Mouse (Mus musculus) hindbrain, embryonic 16.5 days (tissue): ENCODE measurements around the gene Gm45213. TPM values are rescaled to one million over a fixed set of nuclear protein-coding genes. Genes with fewer than 3 reads are reported as not detected.
A peak's percentile ranks its signal among the peaks of the same experiment; 100 is the strongest.

Source experiments
- ATAC-seq: fragments of 200-750 bp; cut with Nextera tagmentation; 2 replicates; pipeline ENCODE4 v1.8.0; 2017; ENCODE audit warnings: moderate TSS enrichment, moderate library complexity
- H3K27ac ChIP-seq: fragments of 300-500 bp; sonication (generic); 2 replicates; pipeline ENCODE4 v1.5.1; 2014; ENCODE audit warnings: low read depth, mild to moderate bottlenecking, control low read depth, low read length, moderate library complexity
- H3K27me3 ChIP-seq: fragments of 300-500 bp; sonication (generic); replicated peaks from 2 replicates; pipeline ENCODE4 v1.6.1; 2014; ENCODE audit warnings: low read length; ENCODE audit not compliant: control insufficient read depth, insufficient read depth
- H3K36me3 ChIP-seq: fragments of 300-500 bp; sonication (generic); 2 replicates; pipeline ENCODE4 v1.6.1; 2014; ENCODE audit warnings: mild to moderate bottlenecking, low read length, moderate library complexity, mixed read lengths; ENCODE audit not compliant: control insufficient read depth, insufficient read depth
- H3K4me1 ChIP-seq: fragments of 300-500 bp; sonication (generic); 2 replicates; pipeline ENCODE4 v1.6.1; 2014; ENCODE audit warnings: low read depth, low read length; ENCODE audit not compliant: control insufficient read depth, insufficient read depth
- H3K4me2 ChIP-seq: fragments of 300-500 bp; sonication (generic); 2 replicates; pipeline ENCODE4 v1.6.1; 2014; ENCODE audit warnings: mild to moderate bottlenecking, low read length, control low read depth, moderate library complexity
- H3K4me3 ChIP-seq: fragments of 300-500 bp; sonication (generic); 2 replicates; pipeline ENCODE4 v1.5.1; 2014; ENCODE audit warnings: mild to moderate bottlenecking, low read length, control low read depth, moderate library complexity
- H3K9ac ChIP-seq: fragments of 300-500 bp; sonication (generic); 2 replicates; pipeline ENCODE4 v1.6.1; 2014; ENCODE audit warnings: low read depth, mild to moderate bottlenecking, control low read depth, low read length, moderate library complexity
- H3K9me3 ChIP-seq: fragments of 300-500 bp; sonication (generic); 2 replicates; pipeline ENCODE4 v1.6.1; 2014; ENCODE audit warnings: mild to moderate bottlenecking, low read length, moderate library complexity; ENCODE audit not compliant: control insufficient read depth
- WGBS: fragments of 180-500 bp; shearing (Covaris S2); extraction: QIAGEN DNeasy Blood & Tissue Kit; methylation state at CpG from one replicate; pipeline ENCODE4 v1.1.7; 2014; 5-methylcytosine and 5-hydroxymethylcytosine counted together
- polyA plus RNA-seq: library from polyadenylated mRNA; unstranded; fragments of >200 nt; fragmentation: Nextera tagmentation; extraction: Ambion mirVana; gene quantifications from 2 replicates; pipeline ENCODE4 v1.2.1, GENCODE M21; 2015

Gm45213 gene
- polyA plus RNA-seq, result not detected in 2 replicates

DNA sequence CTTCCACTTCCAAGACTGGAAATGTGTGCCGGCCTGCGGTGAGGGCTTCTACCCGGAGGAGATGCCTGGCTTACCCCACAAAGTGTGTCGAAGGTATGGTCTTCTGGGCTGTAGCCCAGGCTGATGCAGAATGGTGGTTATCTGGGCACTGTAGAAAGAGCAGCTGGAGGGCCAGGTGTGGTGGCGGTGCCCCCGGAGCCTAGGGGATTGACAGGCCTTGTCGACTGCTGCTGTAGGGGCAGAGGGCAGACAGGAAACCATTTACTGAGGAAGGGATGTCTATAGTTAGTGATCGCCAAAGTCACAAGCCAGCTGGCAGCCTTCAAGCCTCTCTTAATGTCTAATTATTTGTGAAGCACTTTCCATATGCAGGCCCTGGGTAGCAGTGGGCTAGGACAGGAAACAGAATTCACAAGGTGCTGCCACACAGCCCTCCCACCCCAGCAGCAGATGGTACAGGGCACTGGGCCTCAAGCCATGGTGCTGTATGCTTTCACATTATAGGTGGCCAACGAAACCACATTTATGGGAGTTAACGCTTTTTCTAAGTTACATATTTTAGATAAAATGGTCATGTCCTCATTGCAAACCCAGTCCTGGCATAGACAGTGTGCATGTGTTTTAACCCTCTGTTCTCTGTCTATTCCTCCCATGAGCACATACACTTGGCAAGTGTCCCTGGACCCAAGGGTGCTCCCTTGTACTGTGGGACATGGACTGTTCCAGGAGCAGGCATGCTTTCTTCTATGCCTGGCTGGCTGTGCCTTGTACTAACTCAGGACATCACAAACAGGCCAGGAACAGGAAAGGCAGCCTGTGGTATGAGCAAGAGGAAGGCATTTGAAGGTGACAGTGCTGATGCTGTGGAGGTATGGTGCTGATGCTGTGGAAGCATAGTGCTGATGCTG is at the start of gene Gm45213:
Gm45213 (plus strand) TSS at position 51 of the 908 bp plus-strand sequence.
- no peak within 1 kb of the TSS for H3K27ac ChIP-seq
- H3K4me2 ChIP-seq, result no peak within 1 kb of the TSS
- H3K4me1 ChIP-seq, result peaks cover 26% of the 10 kb centered on the region
- 54% methylated on average over 10 of the region's 10 CpGs for WGBS
- H3K36me3 ChIP-seq, result no peaks in the 10 kb centered on the region
- no peaks in the 10 kb centered on the region for H3K9me3 ChIP-seq
- H3K27me3 ChIP-seq, result no peaks in the 10 kb centered on the region; the same call in 1 of the 2 replicates
- peak; percentile 66 for ATAC-seq
- H3K9ac ChIP-seq, result no peak within 1 kb of the TSS
- H3K4me3 ChIP-seq, result no peak within 1 kb of the TSS

DNA sequence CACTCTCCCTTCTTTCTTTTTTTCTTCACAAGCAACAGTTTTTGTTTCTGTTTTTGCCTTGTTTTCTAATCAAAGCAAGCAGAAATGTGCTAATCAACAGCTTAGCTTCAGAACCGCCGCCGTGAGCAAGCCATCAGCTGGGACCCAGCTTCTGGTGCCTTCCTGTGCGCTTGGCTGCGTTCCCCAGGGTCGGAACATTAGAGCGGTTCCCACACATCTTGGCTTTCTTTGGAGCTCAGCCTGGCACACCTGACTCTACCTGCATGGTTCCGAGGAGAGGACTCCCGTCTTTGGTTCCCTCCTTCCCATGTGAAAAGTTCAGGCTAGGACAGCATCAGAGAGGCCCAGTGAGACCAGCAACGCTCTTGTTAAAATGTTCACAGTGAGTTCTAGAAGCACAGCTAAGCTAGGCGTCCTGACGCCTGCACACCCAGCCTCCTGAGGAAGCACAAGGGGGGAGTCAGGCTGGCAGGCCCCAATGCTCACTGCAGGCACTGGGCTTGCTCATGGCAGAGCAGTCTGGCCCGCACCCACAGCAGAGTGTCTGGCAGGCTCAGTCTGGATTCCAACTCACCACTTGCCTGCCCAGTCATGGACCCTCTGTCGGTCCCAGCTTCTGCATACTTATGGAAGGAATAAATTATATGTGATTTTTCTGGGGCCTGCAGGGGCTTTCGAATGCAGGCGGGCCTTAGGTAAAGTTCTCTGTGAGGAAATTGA is 42.2 kb upstream of the Gm45213 start:
- Histone ChIP-seq H3K4me2 (no peak overlapping the region), H3K9me3 (peaks cover 8% of the 10 kb centered on the region; the same call in 1 of the 2 replicates), H3K4me1 (no peaks in the 10 kb centered on the region), H3K4me3 (no peak overlapping the region), H3K27ac (no peak overlapping the region), H3K9ac (no peak overlapping the region), H3K27me3 (no peaks in the 10 kb centered on the region), H3K36me3 (no peaks in the 10 kb centered on the region)
- no peak for ATAC-seq
- WGBS, result 92% methylated on average over 16 of the region's 16 CpGs

DNA sequence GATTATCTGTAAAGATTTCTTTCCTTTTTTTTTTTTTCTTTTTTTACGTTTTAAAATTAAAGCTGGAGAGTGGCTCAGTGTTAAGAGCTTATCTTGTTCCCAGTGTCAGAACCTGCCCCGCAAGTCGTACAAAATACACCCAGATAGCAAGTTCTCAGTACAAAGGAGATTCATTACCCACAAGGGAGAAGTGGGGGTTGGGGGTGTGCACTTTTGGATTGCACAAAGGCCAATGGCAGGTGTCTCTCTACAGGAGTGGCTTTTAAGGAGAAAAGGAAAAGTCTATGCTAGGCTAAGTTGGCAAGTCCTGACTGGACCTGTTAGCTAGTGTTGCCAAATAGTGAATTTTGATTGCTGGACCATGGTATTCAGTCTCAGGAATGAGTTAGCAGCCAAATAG is 41.6 kb upstream of the Gm45213 start:
- WGBS, result 85% methylated on average over 3 of the region's 3 CpGs

DNA sequence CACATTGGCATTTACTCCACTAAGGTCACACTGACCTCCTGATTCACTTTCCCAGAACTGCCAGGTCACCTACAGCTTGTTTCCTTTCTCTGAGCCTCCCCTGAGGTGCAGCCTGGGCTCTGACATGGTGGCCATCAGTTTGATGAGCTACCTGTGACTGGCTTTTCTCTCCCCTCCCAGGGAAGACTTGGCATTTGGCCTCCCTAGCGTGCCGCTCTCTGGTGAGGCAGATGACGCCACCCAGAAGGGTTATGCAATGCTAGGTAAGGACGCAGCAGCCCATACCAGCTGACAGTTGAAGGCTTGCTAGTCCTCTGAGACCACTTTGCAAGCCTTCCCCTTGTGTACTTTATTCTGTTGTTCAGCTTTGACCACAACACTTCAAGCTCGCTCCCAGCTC is 40.0 kb upstream of the Gm45213 start:
- WGBS, result 91% methylated on average over 5 of the region's 5 CpGs
- H3K4me3 ChIP-seq, result no peak overlapping the region
- ATAC-seq, result no peak
- no peak overlapping the region for H3K9ac ChIP-seq
- no peaks in the 10 kb centered on the region for H3K4me1 ChIP-seq
- no peak overlapping the region for H3K4me2 ChIP-seq
- 0 out of 2 replicates have a peak, but pooled peaks cover 3% of the 10 kb centered on the region for H3K9me3 ChIP-seq
- no peak overlapping the region for H3K27ac ChIP-seq
- no peaks in the 10 kb centered on the region for H3K27me3 ChIP-seq
- no peaks in the 10 kb centered on the region for H3K36me3 ChIP-seq

More for the DNA sequence above, 41.6 kb upstream of the Gm45213 start:
- Histone ChIP-seq H3K4me2 (no peak overlapping the region), H3K9me3 (peaks cover 8% of the 10 kb centered on the region; the same call in 1 of the 2 replicates), H3K4me1 (no peaks in the 10 kb centered on the region), H3K36me3 (no peaks in the 10 kb centered on the region), H3K4me3 (no peak overlapping the region), H3K9ac (no peak overlapping the region), H3K27ac (no peak overlapping the region), H3K27me3 (no peaks in the 10 kb centered on the region)
- no peak for ATAC-seq

DNA sequence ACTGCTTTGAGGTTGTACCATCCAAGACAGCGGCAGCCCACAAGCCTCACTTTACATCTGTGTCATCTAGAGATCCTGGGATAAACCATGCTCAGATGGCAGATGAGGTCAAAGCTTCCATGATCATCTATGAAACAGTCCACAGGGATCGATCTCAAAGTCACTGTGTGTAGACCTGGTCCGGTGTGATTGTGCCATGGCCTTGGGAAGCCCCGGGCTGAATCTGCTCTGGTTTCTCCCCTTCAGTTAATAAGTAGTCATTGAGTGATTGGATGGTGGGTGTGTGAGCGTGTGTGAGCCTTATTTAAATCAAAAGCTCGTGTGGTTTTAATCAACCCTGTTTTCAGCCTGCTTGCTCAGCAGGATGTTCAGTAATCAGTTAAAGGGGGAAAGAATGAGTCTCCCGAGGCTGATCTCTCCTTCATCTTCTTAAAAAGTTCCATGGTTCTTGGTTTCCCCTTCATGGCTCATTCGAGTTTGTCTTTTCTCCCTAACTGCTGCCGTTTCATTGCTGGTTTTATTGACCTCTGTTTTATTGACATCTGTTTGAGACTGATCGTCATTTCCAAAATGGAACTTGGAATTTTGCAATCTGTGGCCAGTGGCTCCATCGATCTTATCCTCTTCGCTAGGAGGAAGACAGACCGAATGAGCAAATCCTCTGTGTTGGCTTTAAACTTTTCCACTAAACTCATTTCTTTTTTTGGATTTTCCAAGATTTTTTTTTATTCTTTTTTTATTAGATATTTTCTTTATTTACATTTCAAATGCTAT is 39.4 kb upstream of the Gm45213 start:
- Histone ChIP-seq H3K4me3 (no peak overlapping the region), H3K27ac (no peak overlapping the region), H3K36me3 (no peaks in the 10 kb centered on the region), H3K4me2 (no peak overlapping the region), H3K9me3 (0 out of 2 replicates have a peak, but pooled peaks cover 3% of the 10 kb centered on the region), H3K9ac (no peak overlapping the region), H3K4me1 (no peaks in the 10 kb centered on the region), H3K27me3 (no peaks in the 10 kb centered on the region)
- 70% methylated on average over 13 of the region's 13 CpGs for WGBS
- ATAC-seq, result no peak

DNA sequence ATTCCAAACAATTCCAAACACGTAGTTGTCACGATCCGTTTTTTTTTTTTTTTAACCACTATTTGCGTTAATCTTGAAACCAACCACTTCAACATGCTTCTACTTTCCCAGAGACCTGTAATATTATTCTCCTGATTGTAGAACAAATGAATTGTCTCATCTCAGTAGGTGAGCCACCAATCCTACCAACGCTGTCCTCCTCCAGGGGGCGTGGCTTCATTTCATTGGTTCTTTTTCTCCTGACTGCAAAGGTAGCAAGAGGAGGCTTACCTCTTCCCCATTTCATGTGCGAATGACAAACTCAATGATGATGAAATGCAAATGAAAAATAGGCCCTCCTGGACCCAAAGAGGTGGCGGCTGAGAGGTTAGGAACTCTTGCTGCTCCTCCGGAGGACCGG is 38.3 kb upstream of the Gm45213 start:
- Histone ChIP-seq H3K27me3 (no peaks in the 10 kb centered on the region), H3K27ac (no peak overlapping the region), H3K4me3 (no peak overlapping the region), H3K36me3 (no peaks in the 10 kb centered on the region), H3K9me3 (no peaks in the 10 kb centered on the region), H3K9ac (no peak overlapping the region), H3K4me2 (no peak overlapping the region), H3K4me1 (no peaks in the 10 kb centered on the region)
- no peak for ATAC-seq
- 90% methylated on average over 10 of the region's 10 CpGs for WGBS

DNA sequence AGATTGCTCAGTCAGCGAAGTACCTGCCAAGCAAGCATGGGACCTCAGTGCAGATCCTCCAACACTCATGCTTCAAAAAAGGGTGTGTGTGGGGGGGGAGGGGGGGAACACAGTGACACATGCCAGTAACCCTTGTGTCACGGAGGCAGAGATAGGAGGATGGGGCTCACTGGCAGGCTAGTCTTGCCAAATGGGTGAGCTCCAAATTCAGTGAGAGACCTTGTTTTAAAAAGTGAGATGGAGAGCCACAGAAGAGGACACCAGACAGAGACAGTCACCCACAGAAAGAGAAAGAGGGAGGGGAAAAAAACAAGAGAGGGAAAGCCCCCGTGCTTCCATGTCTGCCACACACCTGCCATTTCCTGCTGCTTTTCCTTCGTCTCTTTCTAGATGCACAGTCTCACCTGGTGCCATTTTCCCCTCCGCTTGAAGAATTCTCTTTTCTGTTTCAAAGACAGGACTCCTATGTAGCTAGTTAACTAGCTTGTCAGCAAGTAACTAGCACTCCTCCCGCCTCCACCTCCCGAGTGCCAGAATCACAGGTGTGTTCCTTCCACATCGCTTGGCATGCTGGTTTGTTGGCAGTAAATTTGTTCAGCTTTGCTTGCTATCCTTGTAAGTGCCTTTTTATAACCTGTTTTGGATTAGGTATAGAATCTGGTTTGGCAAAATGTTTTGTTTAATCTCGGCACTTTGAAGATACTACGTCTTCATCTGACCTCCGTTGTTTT is 35.1 kb upstream of the Gm45213 start:
- no peak overlapping the region for H3K4me3 ChIP-seq
- no peaks in the 10 kb centered on the region for H3K9me3 ChIP-seq
- H3K9ac ChIP-seq, result no peak overlapping the region
- no peaks in the 10 kb centered on the region for H3K36me3 ChIP-seq
- no peak overlapping the region for H3K27ac ChIP-seq
- no peaks in the 10 kb centered on the region for H3K27me3 ChIP-seq
- no peak for ATAC-seq
- 84% methylated on average over 11 of the region's 11 CpGs for WGBS
- H3K4me2 ChIP-seq, result no peak overlapping the region
- H3K4me1 ChIP-seq, result no peaks in the 10 kb centered on the region

DNA sequence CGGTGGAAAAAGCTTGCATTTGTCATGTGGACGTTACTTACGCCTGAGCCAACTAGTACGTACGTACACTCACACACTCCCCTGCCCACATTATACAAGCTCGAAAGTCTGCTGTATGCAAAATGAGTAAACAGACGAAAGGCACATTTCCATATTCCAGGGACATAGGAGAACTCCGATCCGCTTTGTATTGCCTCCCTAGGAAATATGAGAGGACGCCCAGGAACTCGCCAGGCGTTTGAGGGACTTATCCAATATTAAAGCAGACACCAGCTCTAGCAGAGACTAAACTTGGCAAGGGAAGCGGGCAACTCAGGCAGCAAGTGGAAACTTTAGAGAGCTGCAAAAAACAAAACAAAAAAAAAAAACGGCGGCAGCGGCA is 34.5 kb upstream of the Gm45213 start:
- H3K4me2 ChIP-seq, result no peak overlapping the region
- H3K9me3 ChIP-seq, result no peaks in the 10 kb centered on the region
- no peak for ATAC-seq
- no peaks in the 10 kb centered on the region for H3K27me3 ChIP-seq
- H3K27ac ChIP-seq, result no peak overlapping the region
- no peaks in the 10 kb centered on the region for H3K36me3 ChIP-seq
- no peaks in the 10 kb centered on the region for H3K4me1 ChIP-seq
- H3K9ac ChIP-seq, result no peak overlapping the region
- WGBS, result 72% methylated on average over 16 of the region's 16 CpGs
- no peak overlapping the region for H3K4me3 ChIP-seq
